10 mouse cellular contexts compared by ENCODE assay signal in the genomic region with DNA sequence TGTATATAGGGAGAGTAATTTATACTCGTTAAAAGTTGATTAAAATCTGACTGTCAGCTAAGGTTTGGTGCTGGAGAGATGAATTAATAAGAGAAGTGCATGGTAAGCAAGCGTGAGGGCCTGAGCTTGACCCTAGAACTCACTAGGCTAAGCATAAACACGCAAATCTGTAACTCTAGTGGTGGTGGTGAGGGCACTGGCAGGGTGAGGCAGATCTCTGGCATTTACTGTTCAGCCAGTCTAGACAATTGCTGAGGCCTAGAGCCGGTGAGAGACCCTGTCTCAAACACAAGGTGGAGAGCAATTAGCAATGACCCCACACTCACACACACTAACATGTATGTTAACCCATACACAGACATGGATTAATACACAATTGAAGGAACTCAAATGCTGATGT.
"Had no signal": no experiment of that assay in that cellular context is flagged by ENCODE, and none has a peak within 500 bp of the region (broad histone marks: within the 10 kb centered on the region; RNA-seq: fewer than 3 reads in every experiment).

No protein-coding gene starts in this region.

- H3K9ac ChIP-seq: liver, embryonic 13.5 days had no signal

- H3K4me3 ChIP-seq: left cerebral cortex, adult 2 months; liver, embryonic 13.5 days had no signal

- DNase-seq: layer of hippocampus, postnatal 36 days; liver, embryonic 13.5 days; lung, adult 2 months; right cerebral cortex, postnatal 4 days; thymus, adult 2 months; thymus, postnatal 14 days; thymus, postnatal 4 days had no signal

- H3K4me1 ChIP-seq: liver, embryonic 13.5 days had no signal

- H3K9me3 ChIP-seq: liver, embryonic 13.5 days had no signal

- H3K27ac ChIP-seq: left cerebral cortex, adult 2 months; liver, embryonic 13.5 days; stomach, postnatal 0 days had no signal

- H3K4me2 ChIP-seq: liver, embryonic 13.5 days; midbrain, embryonic 11.5 days had no signal

- H3K27me3 ChIP-seq: liver, embryonic 13.5 days had no signal

- H3K36me3 ChIP-seq: liver, embryonic 13.5 days had no signal
